Mouse (Mus musculus): Measurements from ENCODE around the gene Sephs2. TPM values are rescaled to one million over a fixed set of nuclear protein-coding genes. Genes with fewer than 3 reads are reported as not detected.

Gene Sephs2
- 187 and 224 TPM in 2 replicates for polyA plus RNA-seq (2015; fragmentation: Nextera tagmentation; extraction: Ambion mirVana)

GRCm38 (mm10) chr7:127273925-127274789, at the start of gene Sephs2:
Gene Sephs2, minus strand, starts transcription at chr7:127274055.
- Histone ChIP-seq H3K9me3 (ENCODE audit: control insufficient read depth, low read length) (0 out of 2 replicates have a peak, but pooled peaks cover 4% of the 10 kb centered on the region), H3K36me3 (ENCODE audit: control insufficient read depth, insufficient read depth, low read length) (peaks cover 13% of the 10 kb centered on the region), H3K4me3 (ENCODE audit: low read length) (peak within 1 kb of the TSS; percentile 64), H3K4me2 (ENCODE audit: low read depth, low read length) (peak within 1 kb of the TSS; percentile 81), H3K9ac (ENCODE audit: low read depth, low read length) (peak within 1 kb of the TSS; percentile 99), H3K4me1 (ENCODE audit: control insufficient read depth, insufficient read depth, low read length) (peaks cover 35% of the 10 kb centered on the region), H3K27me3 (replicated peaks; ENCODE audit: control insufficient read depth, insufficient read depth, low read length) (no peaks in the 10 kb centered on the region), H3K27ac (ENCODE audit: low read length) (peak within 1 kb of the TSS; percentile 94)
- ATAC-seq = peak; percentile 79
- WGBS = 2% methylated on average over 39 of the region's 39 CpGs

- Histone ChIP-seq H3K4me1 (ENCODE audit: control insufficient read depth, insufficient read depth, low read length) (no peaks in the 10 kb centered on the region), H3K9ac (ENCODE audit: low read depth, low read length) (no peak overlapping the region), H3K36me3 (ENCODE audit: control insufficient read depth, insufficient read depth, low read length) (no peaks in the 10 kb centered on the region), H3K9me3 (ENCODE audit: control insufficient read depth, low read length) (no peaks in the 10 kb centered on the region), H3K27ac (ENCODE audit: low read length) (no peak overlapping the region), H3K4me2 (ENCODE audit: low read depth, low read length) (no peak overlapping the region), H3K27me3 (replicated peaks; ENCODE audit: control insufficient read depth, insufficient read depth, low read length) (no peaks in the 10 kb centered on the region), H3K4me3 (ENCODE audit: low read length) (no peak overlapping the region)
- 33% methylated on average over 5 of the region's 5 CpGs for WGBS
- ATAC-seq = no peak
These were observed 48.2 kb upstream of the Sephs2 start for GRCm38 (mm10) chr7:127322085-127322484.

DNA sequence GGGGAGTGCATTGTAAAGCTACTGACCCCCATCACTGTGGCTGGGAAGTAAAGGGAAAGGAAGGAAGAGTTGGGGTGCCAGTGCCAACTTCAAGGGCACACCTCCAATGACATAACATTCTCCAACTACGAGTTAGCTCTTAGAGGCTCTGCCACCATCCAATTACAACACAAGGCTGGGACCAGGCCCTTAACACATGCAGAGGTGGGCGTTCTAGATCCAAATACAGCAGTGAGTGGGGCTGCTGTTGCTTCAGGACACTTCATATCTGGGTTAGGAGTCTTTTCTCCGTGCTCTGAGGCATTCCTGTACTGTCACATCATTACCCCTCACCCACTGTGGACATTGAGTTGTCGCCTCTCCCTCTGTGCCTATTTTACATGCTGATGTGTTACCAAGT, 47.3 kb upstream of the Sephs2 start:
- no peaks in the 10 kb centered on the region for H3K9me3 ChIP-seq (ENCODE audit: control insufficient read depth, low read length)
- no peak overlapping the region for H3K4me3 ChIP-seq (ENCODE audit: low read length)
- ATAC-seq = no peak
- no peaks in the 10 kb centered on the region for H3K4me1 ChIP-seq (ENCODE audit: control insufficient read depth, insufficient read depth, low read length)
- no peak overlapping the region for H3K4me2 ChIP-seq (ENCODE audit: low read depth, low read length)
- 67% methylated on average over 4 of the region's 4 CpGs for whole genome bisulfite sequencing
- no peaks in the 10 kb centered on the region for H3K27me3 ChIP-seq (replicated peaks; ENCODE audit: control insufficient read depth, insufficient read depth, low read length)
- H3K27ac ChIP-seq (ENCODE audit: low read length) = no peak overlapping the region
- H3K9ac ChIP-seq (ENCODE audit: low read depth, low read length) = no peak overlapping the region
- H3K36me3 ChIP-seq (ENCODE audit: control insufficient read depth, insufficient read depth, low read length) = no peaks in the 10 kb centered on the region

DNA sequence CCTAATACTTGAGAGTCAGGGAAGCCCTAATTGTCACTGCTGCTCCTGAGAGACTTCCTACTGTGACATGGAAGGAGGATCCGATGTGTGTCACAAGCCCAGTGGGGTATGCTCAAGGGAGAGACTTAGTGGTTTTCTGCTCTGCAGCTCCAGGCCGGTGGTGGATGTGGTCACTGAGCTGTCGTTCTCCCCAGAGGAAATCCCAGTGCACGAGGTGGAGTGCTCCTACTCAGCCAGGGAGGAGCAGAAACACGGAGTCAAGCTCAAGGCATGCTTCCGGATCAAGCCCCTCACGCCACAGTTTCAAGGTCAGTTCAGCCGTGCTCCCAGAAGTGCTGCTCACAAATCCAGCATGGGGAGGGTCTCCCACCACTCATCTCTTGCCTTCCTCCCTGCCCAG, 40.1 kb upstream of the Sephs2 start:
- no peaks in the 10 kb centered on the region for H3K4me1 ChIP-seq (ENCODE audit: control insufficient read depth, insufficient read depth, low read length)
- H3K9me3 ChIP-seq (ENCODE audit: control insufficient read depth, low read length) = no peaks in the 10 kb centered on the region
- H3K4me3 ChIP-seq (ENCODE audit: low read length) = no peak overlapping the region
- H3K9ac ChIP-seq (ENCODE audit: low read depth, low read length) = no peak overlapping the region
- 43% methylated on average over 8 of the region's 8 CpGs for WGBS
- ATAC-seq = no peak
- no peak overlapping the region for H3K4me2 ChIP-seq (ENCODE audit: low read depth, low read length)
- H3K27ac ChIP-seq (ENCODE audit: low read length) = no peak overlapping the region
- H3K27me3 ChIP-seq (replicated peaks; ENCODE audit: control insufficient read depth, insufficient read depth, low read length) = no peaks in the 10 kb centered on the region
- no peaks in the 10 kb centered on the region for H3K36me3 ChIP-seq (ENCODE audit: control insufficient read depth, insufficient read depth, low read length)

- no peak for ATAC-seq
- Histone ChIP-seq H3K9me3 (ENCODE audit: control insufficient read depth, low read length) (no peaks in the 10 kb centered on the region), H3K9ac (ENCODE audit: low read depth, low read length) (no peak overlapping the region), H3K27me3 (replicated peaks; ENCODE audit: control insufficient read depth, insufficient read depth, low read length) (no peaks in the 10 kb centered on the region), H3K27ac (ENCODE audit: low read length) (no peak overlapping the region), H3K4me3 (ENCODE audit: low read length) (no peak overlapping the region), H3K4me2 (ENCODE audit: low read depth, low read length) (no peak overlapping the region), H3K4me1 (ENCODE audit: control insufficient read depth, insufficient read depth, low read length) (no peaks in the 10 kb centered on the region), H3K36me3 (ENCODE audit: control insufficient read depth, insufficient read depth, low read length) (no peaks in the 10 kb centered on the region)
- 68% methylated on average over 12 of the region's 12 CpGs for WGBS
These were observed 36.1 kb upstream of the Sephs2 start for GRCm38 (mm10) chr7:127309951-127310350.

DNA sequence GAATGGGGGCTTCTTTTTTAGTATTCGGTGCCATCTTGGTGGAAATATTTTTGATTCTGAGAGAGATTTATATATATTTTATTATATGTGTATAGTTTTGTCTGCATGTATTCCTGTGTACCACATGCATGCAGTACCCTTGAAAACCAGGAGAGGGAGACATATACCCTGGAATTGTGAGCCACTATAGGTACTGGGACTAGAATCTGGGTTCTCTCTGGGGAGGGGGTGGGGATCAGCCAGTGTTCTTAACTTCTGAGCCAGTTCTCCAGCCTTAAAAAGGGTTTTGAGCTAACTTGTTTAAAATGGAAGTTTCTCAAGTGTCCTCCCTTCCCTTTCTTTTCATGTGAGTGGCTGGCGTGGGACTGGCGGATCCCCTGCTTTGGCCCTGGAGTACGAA, 35.0 kb upstream of the Sephs2 start:
- no peaks in the 10 kb centered on the region for H3K27me3 ChIP-seq (replicated peaks; ENCODE audit: control insufficient read depth, insufficient read depth, low read length)
- WGBS = 66% methylated on average over 4 of the region's 4 CpGs
- no peaks in the 10 kb centered on the region for H3K4me1 ChIP-seq (ENCODE audit: control insufficient read depth, insufficient read depth, low read length)
- H3K9me3 ChIP-seq (ENCODE audit: control insufficient read depth, low read length) = no peaks in the 10 kb centered on the region
- no peaks in the 10 kb centered on the region for H3K36me3 ChIP-seq (ENCODE audit: control insufficient read depth, insufficient read depth, low read length)
- H3K9ac ChIP-seq (ENCODE audit: low read depth, low read length) = no peak overlapping the region
- H3K4me3 ChIP-seq (ENCODE audit: low read length) = no peak overlapping the region
- no peak overlapping the region for H3K4me2 ChIP-seq (ENCODE audit: low read depth, low read length)
- ATAC-seq = peak; percentile 78
- no peak overlapping the region for H3K27ac ChIP-seq (ENCODE audit: low read length)

- H3K4me1 ChIP-seq (ENCODE audit: control insufficient read depth, insufficient read depth, low read length) = no peaks in the 10 kb centered on the region
- no peaks in the 10 kb centered on the region for H3K36me3 ChIP-seq (ENCODE audit: control insufficient read depth, insufficient read depth, low read length)
- WGBS = 73% methylated on average over 2 of the region's 2 CpGs
- H3K4me2 ChIP-seq (ENCODE audit: low read depth, low read length) = no peak overlapping the region
- peak; percentile 79 for ATAC-seq
- no peaks in the 10 kb centered on the region for H3K27me3 ChIP-seq (replicated peaks; ENCODE audit: control insufficient read depth, insufficient read depth, low read length)
- H3K9ac ChIP-seq (ENCODE audit: low read depth, low read length) = no peak overlapping the region
- H3K27ac ChIP-seq (ENCODE audit: low read length) = no peak overlapping the region
- no peaks in the 10 kb centered on the region for H3K9me3 ChIP-seq (ENCODE audit: control insufficient read depth, low read length)
- no peak overlapping the region for H3K4me3 ChIP-seq (ENCODE audit: low read length)
These were observed 34.6 kb upstream of the Sephs2 start for GRCm38 (mm10) chr7:127308431-127308830.

DNA sequence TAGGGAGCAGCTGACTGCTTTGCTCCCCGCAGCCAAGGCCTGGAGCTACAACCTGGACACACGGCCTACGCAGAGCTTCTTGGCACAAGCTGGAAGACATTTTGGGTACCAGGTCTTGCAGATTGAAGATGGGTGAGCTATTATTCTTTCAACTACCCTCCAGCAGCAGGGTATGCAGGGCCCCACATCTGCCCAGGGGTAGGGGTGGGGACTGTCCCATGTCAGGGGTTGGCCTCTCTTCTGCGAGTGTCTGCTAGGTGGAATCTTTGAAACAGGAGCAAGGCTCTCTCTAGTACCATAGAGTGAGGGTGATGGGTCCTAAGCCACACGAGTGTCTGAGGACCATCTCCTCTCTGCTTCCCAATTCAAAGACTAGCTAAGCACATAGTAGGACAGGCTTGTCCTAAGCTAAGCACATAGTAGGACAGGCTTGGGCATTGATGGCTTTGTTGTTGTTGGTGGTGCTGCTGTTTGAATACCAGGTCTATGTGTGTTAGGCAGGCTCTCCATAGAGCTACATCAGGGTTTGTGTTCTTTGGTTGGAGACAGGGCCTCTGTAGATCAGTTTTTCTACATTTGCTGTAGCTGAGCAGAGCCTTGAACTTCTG, 23.8 kb upstream of the Sephs2 start:
- H3K4me2 ChIP-seq (ENCODE audit: low read depth, low read length) = no peak overlapping the region
- 92% methylated on average over 5 of the region's 5 CpGs for WGBS

DNA sequence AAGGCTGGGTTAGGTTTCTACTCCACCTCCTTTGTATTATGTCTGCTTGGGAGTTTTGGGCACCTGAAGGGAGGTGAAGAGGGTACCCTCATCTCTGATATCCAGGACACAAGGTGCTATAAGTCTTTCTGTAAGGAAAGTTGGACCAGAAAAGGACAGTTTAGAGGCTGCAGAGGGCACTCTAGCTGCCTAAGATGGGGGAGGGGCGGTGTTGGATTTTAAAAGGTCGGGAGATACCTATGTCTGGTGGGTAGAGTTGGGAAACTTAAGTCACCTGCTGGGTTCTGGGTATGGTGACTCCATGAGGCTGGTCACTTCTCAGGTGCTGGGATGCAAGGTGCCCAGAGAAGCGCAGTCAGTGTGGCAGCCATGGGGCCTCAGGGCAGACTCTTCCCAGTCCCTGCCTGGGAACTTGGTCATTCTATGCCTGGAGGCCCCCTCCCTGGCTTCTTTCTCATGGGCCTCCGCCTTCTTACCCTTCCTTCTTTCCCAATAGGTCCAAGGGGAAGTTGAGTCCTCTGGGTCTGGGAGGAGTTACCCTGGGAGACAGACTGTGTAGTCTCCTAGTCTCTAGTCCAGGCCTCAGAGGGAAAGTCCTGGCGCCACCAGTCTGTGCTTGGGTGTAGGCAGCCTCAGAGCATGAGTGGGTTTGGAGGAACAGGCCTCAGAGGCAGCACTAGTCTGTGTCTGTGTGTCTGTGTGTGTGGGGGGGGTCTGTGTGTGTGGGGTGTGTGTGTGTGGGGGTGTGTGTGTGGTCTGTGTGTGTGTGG, 23.1 kb upstream of the Sephs2 start:
- no peak for ATAC-seq

More for the DNA sequence above, 23.8 kb upstream of the Sephs2 start:
- Histone ChIP-seq H3K9me3 (ENCODE audit: control insufficient read depth, low read length) (no peaks in the 10 kb centered on the region), H3K27ac (ENCODE audit: low read length) (no peak overlapping the region), H3K9ac (ENCODE audit: low read depth, low read length) (no peak overlapping the region), H3K4me3 (ENCODE audit: low read length) (no peak overlapping the region), H3K4me1 (ENCODE audit: control insufficient read depth, insufficient read depth, low read length) (no peaks in the 10 kb centered on the region), H3K36me3 (ENCODE audit: control insufficient read depth, insufficient read depth, low read length) (no peaks in the 10 kb centered on the region), H3K27me3 (replicated peaks; ENCODE audit: control insufficient read depth, insufficient read depth, low read length) (no peaks in the 10 kb centered on the region)
- no peak for ATAC-seq

More for the DNA sequence above, 23.1 kb upstream of the Sephs2 start:
- Histone ChIP-seq H3K27me3 (replicated peaks; ENCODE audit: control insufficient read depth, insufficient read depth, low read length) (no peaks in the 10 kb centered on the region), H3K36me3 (ENCODE audit: control insufficient read depth, insufficient read depth, low read length) (no peaks in the 10 kb centered on the region), H3K4me3 (ENCODE audit: low read length) (no peak overlapping the region), H3K27ac (ENCODE audit: low read length) (no peak overlapping the region), H3K4me1 (ENCODE audit: control insufficient read depth, insufficient read depth, low read length) (no peaks in the 10 kb centered on the region), H3K9me3 (ENCODE audit: control insufficient read depth, low read length) (no peaks in the 10 kb centered on the region), H3K4me2 (ENCODE audit: low read depth, low read length) (no peak overlapping the region), H3K9ac (ENCODE audit: low read depth, low read length) (no peak overlapping the region)
- WGBS = 81% methylated on average over 5 of the region's 5 CpGs
